Mouse (Mus musculus) CD4-positive naive resting alpha-beta T cell, adult 76 days (primary cell): ENCODE measurements around the gene Caml. TPM values are rescaled to one million over a fixed set of nuclear protein-coding genes. Genes with fewer than 3 reads are reported as not detected.

ENCODE experiments used
- total RNA-seq: library from RNA; stranded (reverse); gene quantifications from one replicate; pipeline ENCODE4 v1.2.4, GENCODE M21; 2023

The Caml gene
- 22.3 TPM for total RNA-seq

DNA sequence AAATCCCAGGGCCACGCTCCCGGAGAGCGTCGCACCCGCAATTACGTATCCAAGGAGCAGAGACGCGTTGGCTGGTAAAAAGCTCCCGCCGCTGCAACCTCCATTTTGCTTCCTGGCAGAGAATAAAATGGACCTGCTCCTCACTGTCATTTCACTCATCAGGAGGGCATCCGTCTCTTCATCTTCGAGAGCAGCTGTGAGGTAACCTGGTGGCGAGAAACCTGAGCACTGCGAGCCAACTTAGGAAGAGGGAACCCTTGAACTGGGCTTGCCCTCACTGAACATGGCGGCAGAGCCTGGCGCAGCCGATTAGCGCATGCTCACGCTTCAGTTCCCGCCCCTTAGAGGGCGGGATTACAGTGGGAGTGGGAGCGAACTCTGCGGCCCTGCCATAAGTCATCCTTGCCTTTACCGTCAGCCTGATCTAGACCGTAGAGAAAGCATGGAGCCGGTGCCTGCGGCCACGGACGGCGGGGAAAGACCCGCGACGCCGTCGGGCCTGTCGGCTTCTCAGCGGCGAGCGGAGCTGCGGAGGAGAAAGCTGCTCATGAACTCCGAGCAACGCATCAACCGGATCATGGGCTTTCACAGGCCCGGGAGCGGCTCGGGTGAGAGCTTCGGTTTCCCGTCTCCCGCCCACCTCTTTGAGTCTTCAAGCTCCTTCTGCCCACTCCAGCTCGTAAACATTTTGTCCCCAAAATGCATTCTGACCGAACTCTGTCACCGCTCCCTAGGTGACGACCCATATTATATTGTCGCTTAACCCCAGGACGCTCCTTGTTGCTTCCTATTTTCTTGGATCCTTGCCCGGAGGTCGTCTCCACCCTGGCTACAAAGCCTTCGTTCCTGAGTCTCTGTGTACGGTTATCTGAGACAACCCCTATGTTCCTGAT, at the start of gene Caml:
Caml (plus strand) TSS at position 357 of the 893 bp plus-strand sequence.

DNA sequence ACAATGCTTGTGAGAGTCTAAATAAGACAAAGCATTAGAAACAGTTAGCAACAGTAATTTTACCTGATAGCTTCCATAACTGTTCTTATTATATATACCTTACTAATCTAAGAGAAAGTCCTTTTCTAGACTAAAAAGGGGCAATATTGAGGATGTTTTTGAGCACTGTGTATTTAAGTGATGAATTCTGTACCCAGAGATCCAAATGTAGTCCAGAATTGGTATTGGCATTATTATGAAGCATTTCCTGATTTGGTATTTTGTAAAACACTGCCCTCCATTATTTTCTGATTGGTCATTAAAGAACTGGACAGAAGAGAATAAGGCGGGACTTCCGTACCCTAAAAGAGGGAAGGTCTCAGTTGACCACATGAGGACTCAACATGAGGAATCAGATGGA, 49.4 kb upstream of the Caml start, which contains the start of gene Tmed9:
Tmed9 (plus strand) TSS at position 301 of the 400 bp plus-strand sequence.

DNA sequence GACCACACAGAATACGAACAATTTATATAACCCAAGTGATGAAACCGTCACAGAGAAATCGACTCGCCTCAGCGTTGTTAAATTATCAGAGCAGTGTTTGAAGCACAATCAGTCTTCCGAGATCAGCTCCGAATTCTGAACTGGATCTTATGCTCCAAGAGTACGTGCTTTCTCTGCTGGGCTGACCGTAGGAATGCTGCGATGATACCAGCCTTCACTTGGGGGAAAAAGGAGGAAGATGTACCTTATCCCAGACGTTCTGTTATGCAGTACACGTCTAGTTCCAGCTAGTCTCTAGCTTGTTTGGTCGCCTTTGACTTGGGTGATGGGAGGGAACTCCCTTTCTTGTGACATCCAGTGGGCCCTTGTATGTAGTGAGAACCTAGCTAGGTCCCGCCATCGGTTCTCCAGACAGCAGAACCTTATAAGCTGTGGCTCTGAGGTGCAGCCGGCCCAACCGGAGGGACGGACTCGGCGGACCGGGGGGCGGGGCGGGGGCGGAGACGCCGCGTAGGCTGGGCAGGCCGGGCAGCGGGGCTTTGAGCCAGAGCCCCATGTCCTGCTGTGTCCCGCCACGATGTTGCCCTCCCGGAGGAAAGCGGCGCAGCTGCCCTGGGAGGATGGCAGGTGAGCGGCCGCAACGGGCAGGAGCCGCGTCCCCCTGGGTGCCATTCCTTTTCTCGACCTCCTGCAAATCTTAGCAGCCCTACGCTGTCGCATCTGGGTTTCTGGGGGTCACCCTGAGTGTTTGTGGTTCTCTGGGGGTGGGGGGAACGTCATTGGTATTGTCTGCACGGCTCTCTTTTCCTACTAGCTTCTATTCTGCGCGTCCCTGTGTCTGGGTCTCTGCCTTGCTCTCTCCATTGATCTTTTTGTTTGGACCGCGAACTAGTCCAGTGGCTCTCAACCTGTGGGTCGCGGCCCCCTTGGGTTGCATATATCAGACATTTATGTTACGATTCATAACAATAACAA, 23.0 kb upstream of the Caml start, which contains the start of gene B4galt7:
B4galt7 (plus strand) TSS at position 331 of the 975 bp plus-strand sequence.

DNA sequence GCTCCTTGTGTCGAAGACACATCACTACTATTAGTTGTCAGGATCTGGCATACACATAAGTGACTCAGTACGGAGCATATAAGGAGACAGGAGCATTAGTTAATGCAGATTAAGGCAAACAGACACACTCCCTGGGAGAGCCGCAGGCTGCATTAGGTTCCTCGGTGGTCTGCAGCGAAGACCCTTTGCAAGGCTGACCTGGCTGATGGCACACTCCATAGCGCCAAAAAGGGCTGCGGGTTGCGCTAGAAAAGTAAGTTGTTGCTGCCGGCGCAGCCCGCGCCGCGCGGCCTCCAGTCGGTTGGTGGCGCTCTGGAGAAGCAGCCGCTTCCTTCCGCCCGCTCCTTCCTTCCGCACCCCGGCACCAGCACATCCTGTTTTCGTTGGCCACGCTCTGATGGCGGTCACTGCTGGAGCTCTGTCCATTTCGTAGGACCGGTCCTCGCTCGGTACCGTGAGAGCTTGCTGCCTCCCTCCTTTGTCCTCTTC, 11.9 kb downstream of the Caml start, which contains the start of gene Ddx46:
Ddx46 (plus strand) TSS at position 389 of the 489 bp plus-strand sequence.

Other genes starting within 250 kb of the Caml start
- gene Slc34a1, start 224.8 kb upstream of the Caml start, total RNA-seq = not detected
- gene Pfn3, start 207.8 kb upstream of the Caml start, total RNA-seq = not detected
- gene F12, start 196.2 kb upstream of the Caml start, total RNA-seq = 1.1 TPM
- gene Grk6, start 177.9 kb upstream of the Caml start, total RNA-seq = 405 TPM
- gene Prr7, start 158.7 kb upstream of the Caml start, total RNA-seq = 56.5 TPM
- gene Dbn1, start 134.9 kb upstream of the Caml start, total RNA-seq = 0.23 TPM
- gene Pdlim7, start 109.3 kb upstream of the Caml start, total RNA-seq = 8.0 TPM
- 20.7 TPM for gene Dok3, start 93.7 kb upstream of the Caml start, total RNA-seq
- gene Ddx41, start 86.3 kb upstream of the Caml start, total RNA-seq = 65.2 TPM
- 147 TPM for gene Fam193b, start 51.9 kb upstream of the Caml start, total RNA-seq
- 104 TPM for gene Tmed9, start 49.3 kb upstream of the Caml start, total RNA-seq
- 21.6 TPM for gene B4galt7, start 23.1 kb upstream of the Caml start, total RNA-seq
- gene Ddx46, start 12.0 kb downstream of the Caml start, total RNA-seq = 105 TPM
- gene B230219D22Rik, start 70.1 kb downstream of the Caml start, total RNA-seq = 31.4 TPM
- 21.5 TPM for gene Txndc15, start 91.6 kb downstream of the Caml start, total RNA-seq
- gene Pcbd2, start 104.4 kb downstream of the Caml start, total RNA-seq = 24.9 TPM
- not detected for gene Catsper3, start 161.6 kb downstream of the Caml start, total RNA-seq
- gene Pitx1, start 213.2 kb downstream of the Caml start, total RNA-seq = not detected